Mouse (Mus musculus): ENCODE measurements around the gene Serpinb6a. TPM values are rescaled to one million over a fixed set of nuclear protein-coding genes. Genes with fewer than 3 reads are reported as not detected.

The Serpinb6a gene
- 120 and 124 TPM in 2 replicates for polyA plus RNA-seq (2015; fragmentation: Nextera tagmentation; extraction: Ambion mirVana)

GRCm38 (mm10) chr13:34002058-34003006, at the start of gene Serpinb6a, which contains the start of gene Ripk1:
Serpinb6a (minus strand) TSS chr13:34002794.
Ripk1 (plus strand) TSS chr13:34002363.
- H3K4me3 ChIP-seq (replicated peaks) = peak within 1 kb of the TSS; percentile 83
- WGBS = under 1% methylated on average over 92 of the region's 92 CpGs
- H3K4me2 ChIP-seq (replicated peaks) = peak within 1 kb of the TSS; percentile 76
- no peaks in the 10 kb centered on the region; the same call in 1 of the 2 replicates for H3K4me1 ChIP-seq (replicated peaks)
- peak; percentile 99 for ATAC-seq
- H3K27me3 ChIP-seq (replicated peaks) = no peaks in the 10 kb centered on the region
- no peaks in the 10 kb centered on the region for H3K9me3 ChIP-seq
- peak within 1 kb of the TSS; percentile 86 for H3K27ac ChIP-seq
- peak within 1 kb of the TSS; percentile 67 for H3K9ac ChIP-seq
- no peaks in the 10 kb centered on the region for H3K36me3 ChIP-seq

GRCm38 (mm10) chr13:34051692-34052091, 49.1 kb upstream of the Serpinb6a start:
- Histone ChIP-seq H3K27ac (no peak overlapping the region), H3K9ac (no peak overlapping the region), H3K36me3 (no peaks in the 10 kb centered on the region), H3K4me3 (replicated peaks) (no peak overlapping the region), H3K27me3 (replicated peaks) (no peaks in the 10 kb centered on the region), H3K4me2 (replicated peaks) (no peak overlapping the region), H3K9me3 (no peaks in the 10 kb centered on the region), H3K4me1 (replicated peaks) (0 out of 2 replicates have a peak, but pooled peaks cover 2% of the 10 kb centered on the region)
- 92% methylated on average over 3 of the region's 3 CpGs for WGBS
- ATAC-seq = no peak

GRCm38 (mm10) chr13:34050479-34050878, 47.9 kb upstream of the Serpinb6a start:
- WGBS = 92% methylated on average over 8 of the region's 8 CpGs
- H3K27ac ChIP-seq = no peak overlapping the region
- no peak overlapping the region for H3K4me3 ChIP-seq (replicated peaks)
- H3K4me2 ChIP-seq (replicated peaks) = no peak overlapping the region
- no peaks in the 10 kb centered on the region for H3K36me3 ChIP-seq
- H3K4me1 ChIP-seq (replicated peaks) = 0 out of 2 replicates have a peak, but pooled peaks cover 4% of the 10 kb centered on the region
- no peaks in the 10 kb centered on the region for H3K27me3 ChIP-seq (replicated peaks)
- ATAC-seq = no peak
- no peaks in the 10 kb centered on the region for H3K9me3 ChIP-seq
- H3K9ac ChIP-seq = no peak overlapping the region

- H3K27me3 ChIP-seq (replicated peaks) = no peaks in the 10 kb centered on the region
- H3K36me3 ChIP-seq = no peaks in the 10 kb centered on the region
- H3K9me3 ChIP-seq = no peaks in the 10 kb centered on the region
- 95% methylated on average over 3 of the region's 3 CpGs for WGBS
- no peak overlapping the region for H3K9ac ChIP-seq
- H3K4me1 ChIP-seq (replicated peaks) = 0 out of 2 replicates have a peak, but pooled peaks cover 2% of the 10 kb centered on the region
- no peak overlapping the region for H3K4me3 ChIP-seq (replicated peaks)
- no peak overlapping the region for H3K27ac ChIP-seq
- ATAC-seq = no peak
- H3K4me2 ChIP-seq (replicated peaks) = no peak overlapping the region
These were observed 44.9 kb upstream of the Serpinb6a start for GRCm38 (mm10) chr13:34047526-34047925.

- 41% methylated on average over 11 of the region's 11 CpGs for WGBS
- H3K27ac ChIP-seq = no peak overlapping the region
- peak; percentile 87 for ATAC-seq
These were observed 43.9 kb upstream of the Serpinb6a start for GRCm38 (mm10) chr13:34046421-34047012.

GRCm38 (mm10) chr13:34045511-34046249, 43.1 kb upstream of the Serpinb6a start:
- 0 out of 2 replicates have a peak, but pooled peaks cover 5% of the 10 kb centered on the region for H3K4me1 ChIP-seq (replicated peaks)
- no peak overlapping the region for H3K27ac ChIP-seq
- H3K4me3 ChIP-seq (replicated peaks) = no peak overlapping the region
- no peaks in the 10 kb centered on the region for H3K36me3 ChIP-seq
- H3K9ac ChIP-seq = no peak overlapping the region
- ATAC-seq = 0 out of 2 replicates have a peak, but pooled peaks have one; percentile 34
- WGBS = 41% methylated on average over 5 of the region's 5 CpGs
- no peaks in the 10 kb centered on the region for H3K9me3 ChIP-seq
- H3K4me2 ChIP-seq (replicated peaks) = no peak overlapping the region
- H3K27me3 ChIP-seq (replicated peaks) = no peaks in the 10 kb centered on the region

More at GRCm38 (mm10) chr13:34046421-34047012, 43.9 kb upstream of the Serpinb6a start:
- Histone ChIP-seq H3K4me1 (replicated peaks) (0 out of 2 replicates have a peak, but pooled peaks cover 2% of the 10 kb centered on the region), H3K4me2 (replicated peaks) (no peak overlapping the region), H3K9ac (no peak overlapping the region), H3K9me3 (no peaks in the 10 kb centered on the region), H3K4me3 (replicated peaks) (no peak overlapping the region), H3K36me3 (no peaks in the 10 kb centered on the region), H3K27me3 (replicated peaks) (no peaks in the 10 kb centered on the region)

GRCm38 (mm10) chr13:34043716-34044393, 41.3 kb upstream of the Serpinb6a start:
- 0 out of 2 replicates have a peak, but pooled peaks cover 5% of the 10 kb centered on the region for H3K4me1 ChIP-seq (replicated peaks)
- H3K36me3 ChIP-seq = no peaks in the 10 kb centered on the region
- H3K4me3 ChIP-seq (replicated peaks) = no peak overlapping the region
- H3K27ac ChIP-seq = no peak overlapping the region
- H3K27me3 ChIP-seq (replicated peaks) = no peaks in the 10 kb centered on the region
- H3K9ac ChIP-seq = no peak overlapping the region
- ATAC-seq = no peak
- H3K4me2 ChIP-seq (replicated peaks) = no peak overlapping the region
- H3K9me3 ChIP-seq = no peaks in the 10 kb centered on the region
- WGBS = 71% methylated on average over 7 of the region's 7 CpGs

- Histone ChIP-seq H3K9ac (no peak overlapping the region), H3K4me3 (replicated peaks) (no peak overlapping the region), H3K4me1 (replicated peaks) (peaks cover 8% of the 10 kb centered on the region; the same call in 1 of the 2 replicates), H3K4me2 (replicated peaks) (no peak overlapping the region), H3K27me3 (replicated peaks) (no peaks in the 10 kb centered on the region), H3K27ac (no peak overlapping the region), H3K9me3 (no peaks in the 10 kb centered on the region), H3K36me3 (no peaks in the 10 kb centered on the region)
- no peak for ATAC-seq
- WGBS = 95% methylated on average over 3 of the region's 3 CpGs
These were observed 37.5 kb upstream of the Serpinb6a start for GRCm38 (mm10) chr13:34040091-34040490.

- peak; percentile 52 for ATAC-seq
- Histone ChIP-seq H3K27ac (peak overlapping the region; percentile 77), H3K4me1 (replicated peaks) (peaks cover 8% of the 10 kb centered on the region; the same call in 1 of the 2 replicates), H3K9me3 (no peaks in the 10 kb centered on the region), H3K36me3 (no peaks in the 10 kb centered on the region), H3K9ac (no peak overlapping the region; the same call in 1 of the 2 replicates), H3K4me2 (replicated peaks) (peak overlapping the region; percentile 68), H3K4me3 (replicated peaks) (peak overlapping the region; percentile 19), H3K27me3 (replicated peaks) (no peaks in the 10 kb centered on the region)
- WGBS = 36% methylated on average over 8 of the region's 8 CpGs
These were observed 36.3 kb upstream of the Serpinb6a start for GRCm38 (mm10) chr13:34038901-34039341.

GRCm38 (mm10) chr13:34038056-34038432, 35.5 kb upstream of the Serpinb6a start:
- peak overlapping the region; percentile 83 for H3K4me3 ChIP-seq (replicated peaks)
- H3K4me1 ChIP-seq (replicated peaks) = peaks cover 8% of the 10 kb centered on the region; the same call in 1 of the 2 replicates
- H3K36me3 ChIP-seq = no peaks in the 10 kb centered on the region; the same call in 1 of the 2 replicates
- ATAC-seq = peak; percentile 5; the same call in 1 of the 2 replicates
- H3K9me3 ChIP-seq = no peaks in the 10 kb centered on the region
- peak overlapping the region; percentile 92 for H3K9ac ChIP-seq
- H3K27ac ChIP-seq = peak overlapping the region; percentile 79
- H3K4me2 ChIP-seq (replicated peaks) = peak overlapping the region; percentile 68
- WGBS = 35% methylated on average over 5 of the region's 5 CpGs
- no peaks in the 10 kb centered on the region for H3K27me3 ChIP-seq (replicated peaks)
